Mouse (Mus musculus): ENCODE measurements around the gene Mfsd9. TPM values are rescaled to one million over a fixed set of nuclear protein-coding genes. Genes with fewer than 3 reads are reported as not detected.

Gene Mfsd9
- total and polyA plus RNA-seq, 3 experiments = not detected

GRCm38 (mm10) chr1:40802759-40803158, 12.3 kb upstream of the Mfsd9 start:
- in situ Hi-C loops (cut with MboI; ENCODE audit: low pct_ligation_motif_present, low pct_unique_long_range_greater_than_20kb, low sequenced_read_pairs) = no loop called here
- TF ChIP-seq RAD21 (IDR thresholded peaks at IDR 0.05; ENCODE audit: low read depth, low read length) = peak; percentile 6; the same call in 1 of the 2 replicates
- no peak for TF ChIP-seq ZNF384 (IDR thresholded peaks at IDR 0.05; ENCODE audit: low read depth, low read length)
- TF ChIP-seq CTCF (conservative IDR thresholded peaks at IDR 0.05 in 1 of 2, IDR thresholded peaks at IDR 0.05 in 1 of 2; ENCODE audit: low read depth in 2 of 2, low read length in 2 of 2) = peak; percentile 45 to 63
- TF ChIP-seq SMC3 (IDR thresholded peaks at IDR 0.05; ENCODE audit: low read depth, low read length) = peak; percentile 25; the same call in 1 of the 2 replicates
- Histone ChIP-seq H3K27me3 (replicated peaks) (no peaks in the 10 kb centered on the region), H3K4me3 (replicated peaks in 1 of 3; ENCODE audit: low read depth in 2 of 3, low read length in 2 of 3, poor library complexity in 1 of 3) (no peak overlapping the region), H3K27ac (ENCODE audit: insufficient read depth, low read depth) (no peak overlapping the region), H3K79me2 (replicated peaks; ENCODE audit: control insufficient read depth, extremely low read depth, insufficient read depth, poor library complexity, severe bottlenecking) (no peaks in the 10 kb centered on the region), H3K9ac (ENCODE audit: insufficient read depth, low read depth) (no peak overlapping the region), H3K4me1 (ENCODE audit: control insufficient read depth in 1 of 2, insufficient read depth in 2 of 2) (no peaks in the 10 kb centered on the region), H3K4me2 (ENCODE audit: insufficient read depth, low read depth, poor library complexity, severe bottlenecking) (no peak overlapping the region), H3K9me3 (replicated peaks; ENCODE audit: low read length) (peaks cover 50% of the 10 kb centered on the region), H3K36me3 (replicated peaks in 1 of 2; ENCODE audit: control insufficient read depth in 1 of 2, insufficient read depth in 1 of 2, low read length in 1 of 2) (no peaks in the 10 kb centered on the region)
- dilution Hi-C loops (cut with MboI; ENCODE audit: extremely low pct_ligation_motif_present, extremely low pct_unique_long_range_greater_than_20kb, low sequenced_read_pairs) = no loop called here
- peak; percentile 18 for DNase-seq (ENCODE audit: extremely low read depth)

DNA sequence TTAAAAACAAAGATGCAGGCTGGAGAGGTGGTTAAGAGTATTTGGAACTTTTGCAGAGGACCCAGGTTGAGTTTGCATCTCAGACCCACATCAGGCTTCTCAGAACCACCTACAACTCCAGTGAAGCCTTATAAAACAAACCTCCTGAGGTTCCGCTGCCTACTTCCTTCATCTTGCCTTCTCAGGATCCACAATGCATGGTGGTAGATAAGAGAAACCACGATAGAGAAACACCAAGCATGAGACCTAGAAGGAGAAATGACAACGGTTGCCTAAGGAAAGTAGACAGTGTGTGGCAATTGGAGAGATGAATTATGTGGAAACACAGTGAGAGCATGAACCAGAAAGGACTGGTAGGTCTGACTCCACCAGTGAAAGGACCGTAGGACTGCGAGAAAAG, 10.4 kb upstream of the Mfsd9 start:
- dilution Hi-C loops (cut with MboI; ENCODE audit: extremely low pct_ligation_motif_present, extremely low pct_unique_long_range_greater_than_20kb, low sequenced_read_pairs) = no loop called here
- no peak overlapping the region for H3K4me2 ChIP-seq (ENCODE audit: insufficient read depth, low read depth, poor library complexity, severe bottlenecking)

DNA sequence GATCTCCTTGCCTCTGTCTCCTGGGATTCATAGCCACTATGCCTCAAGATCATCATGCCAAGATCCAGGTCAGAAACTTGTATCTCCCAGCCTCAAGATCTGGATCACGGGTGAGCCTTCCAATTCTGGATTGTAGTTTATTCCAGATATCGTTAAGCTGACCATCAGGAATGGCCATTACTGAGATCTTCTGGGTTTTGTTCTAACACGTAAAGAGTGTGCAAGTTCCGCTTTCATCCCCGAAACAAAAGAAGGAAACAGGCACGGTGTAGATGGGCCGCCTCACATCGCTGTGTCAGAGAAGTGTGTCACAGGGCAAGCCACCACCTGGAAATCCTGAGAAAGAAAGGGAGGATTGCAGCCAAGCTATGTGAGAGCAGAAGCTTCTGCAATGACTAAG, 8.6 kb upstream of the Mfsd9 start:
- DNase-seq (ENCODE audit: extremely low read depth) = no peak
- in situ Hi-C loops (cut with MboI; ENCODE audit: low pct_ligation_motif_present, low pct_unique_long_range_greater_than_20kb, low sequenced_read_pairs) (no loop called here), dilution Hi-C loops (cut with MboI; ENCODE audit: extremely low pct_ligation_motif_present, extremely low pct_unique_long_range_greater_than_20kb, low sequenced_read_pairs) (no loop called here)
- H3K27ac ChIP-seq (ENCODE audit: insufficient read depth, low read depth) = no peak overlapping the region
- H3K79me2 ChIP-seq (replicated peaks; ENCODE audit: control insufficient read depth, extremely low read depth, insufficient read depth, poor library complexity, severe bottlenecking) = no peaks in the 10 kb centered on the region
- H3K27me3 ChIP-seq (replicated peaks) = no peaks in the 10 kb centered on the region
- H3K4me2 ChIP-seq (ENCODE audit: insufficient read depth, low read depth, poor library complexity, severe bottlenecking) = no peak overlapping the region
- TF ChIP-seq MXI1 (IDR thresholded peaks at IDR 0.05; ENCODE audit: low read depth, low read length) (no peak), RCOR1 (conservative IDR thresholded peaks at IDR 0.05; ENCODE audit: low read depth, low read length) (no peak), ZNF384 (IDR thresholded peaks at IDR 0.05; ENCODE audit: low read depth, low read length) (no peak), ZKSCAN1 (IDR thresholded peaks at IDR 0.05; ENCODE audit: borderline replicate concordance, low read depth, low read length) (no peak), MAFK (IDR thresholded peaks at IDR 0.05; ENCODE audit: insufficient replicate concordance, low read length) (no peak), HCFC1 (IDR thresholded peaks at IDR 0.05; ENCODE audit: low read depth, low read length) (no peak), SMC3 (IDR thresholded peaks at IDR 0.05; ENCODE audit: low read depth, low read length) (no peak), USF2 (conservative IDR thresholded peaks at IDR 0.05; ENCODE audit: low read depth, low read length) (no peak), E2F4 (IDR thresholded peaks at IDR 0.05; ENCODE audit: insufficient replicate concordance, low read depth, low read length) (no peak), CHD1 (IDR thresholded peaks at IDR 0.05; ENCODE audit: low read depth, low read length) (no peak), RAD21 (IDR thresholded peaks at IDR 0.05; ENCODE audit: low read depth, low read length) (no peak), GABPA (IDR thresholded peaks at IDR 0.05; ENCODE audit: insufficient replicate concordance, low read depth, low read length) (no peak), KAT2A (IDR thresholded peaks at IDR 0.05; ENCODE audit: insufficient replicate concordance, low read length) (no peak), PAX5 (IDR thresholded peaks at IDR 0.05; ENCODE audit: low read length) (no peak)
- no peaks in the 10 kb centered on the region for H3K4me1 ChIP-seq (ENCODE audit: control insufficient read depth in 1 of 2, insufficient read depth in 2 of 2)
- no peaks in the 10 kb centered on the region for H3K36me3 ChIP-seq (replicated peaks in 1 of 2; ENCODE audit: control insufficient read depth in 1 of 2, insufficient read depth in 1 of 2, low read length in 1 of 2)
- H3K9me3 ChIP-seq (replicated peaks; ENCODE audit: low read length) = peaks cover 55% of the 10 kb centered on the region
- H3K9ac ChIP-seq (ENCODE audit: insufficient read depth, low read depth) = no peak overlapping the region
- no peak overlapping the region for H3K4me3 ChIP-seq (replicated peaks in 1 of 3; ENCODE audit: low read depth in 2 of 3, low read length in 2 of 3, poor library complexity in 1 of 3)

More for the DNA sequence above, 10.4 kb upstream of the Mfsd9 start:
- Histone ChIP-seq H3K27ac (ENCODE audit: insufficient read depth, low read depth) (no peak overlapping the region), H3K4me3 (replicated peaks in 1 of 3; ENCODE audit: low read depth in 2 of 3, low read length in 2 of 3, poor library complexity in 1 of 3) (no peak overlapping the region), H3K9me3 (replicated peaks; ENCODE audit: low read length) (peaks cover 57% of the 10 kb centered on the region), H3K79me2 (replicated peaks; ENCODE audit: control insufficient read depth, extremely low read depth, insufficient read depth, poor library complexity, severe bottlenecking) (no peaks in the 10 kb centered on the region), H3K36me3 (replicated peaks in 1 of 2; ENCODE audit: control insufficient read depth in 1 of 2, insufficient read depth in 1 of 2, low read length in 1 of 2) (no peaks in the 10 kb centered on the region), H3K4me1 (ENCODE audit: control insufficient read depth in 1 of 2, insufficient read depth in 2 of 2) (no peaks in the 10 kb centered on the region), H3K27me3 (replicated peaks) (no peaks in the 10 kb centered on the region), H3K9ac (ENCODE audit: insufficient read depth, low read depth) (no peak overlapping the region)
- DNase-seq (ENCODE audit: extremely low read depth) = no peak
- in situ Hi-C loops (cut with MboI; ENCODE audit: low pct_ligation_motif_present, low pct_unique_long_range_greater_than_20kb, low sequenced_read_pairs) = no loop called here
- TF ChIP-seq HCFC1 (IDR thresholded peaks at IDR 0.05; ENCODE audit: low read depth, low read length) (no peak), USF2 (conservative IDR thresholded peaks at IDR 0.05; ENCODE audit: low read depth, low read length) (no peak), NELFE (IDR thresholded peaks at IDR 0.05; ENCODE audit: low read depth, low read length) (no peak)
